Mouse (Mus musculus): ENCODE measurements around the gene Spag8.

GRCm38 (mm10) chr4:43631046-43631955 is 22.1 kb downstream of the Spag8 start, which contains the start of gene Npr2:
- TF ChIP-seq POLR2A (IDR thresholded peaks at IDR 0.05; ENCODE audit: low read depth, low read length) (no peak), CTCF (IDR thresholded peaks at IDR 0.05; ENCODE audit: extremely low read depth, insufficient read depth, insufficient read length, insufficient replicate concordance) (no peak)

Measured in spleen, adult 2 months (tissue).